19 mouse cellular contexts compared by ENCODE assay signal in genomic region chr3:142274451-142274850, GRCm38 (mm10).
A peak's percentile ranks its signal among the peaks of the same experiment; 100 is the strongest.
DNase-seq lines count a peak whose midpoint lies in the region; ATAC-seq and TF ChIP-seq lines count a peak whose summit lies in the region.
"Had no signal": no experiment of that assay in that cellular context is flagged by ENCODE, and none has a peak within 500 bp of the region (broad histone marks: within the 10 kb centered on the region; RNA-seq: fewer than 3 reads in every experiment).

No protein-coding gene starts in this region.

- TF ChIP-seq CTCF in midbrain, postnatal 0 days (IDR thresholded peaks at IDR 0.05): no peak
- TF ChIP-seq CTCF in intestine, postnatal 0 days (IDR thresholded peaks at IDR 0.05; ENCODE audit: low read depth): no peak
- no peak for TF ChIP-seq CTCF in stomach, postnatal 0 days (IDR thresholded peaks at IDR 0.05; ENCODE audit: low read depth)
- TF ChIP-seq CTCF in gastrocnemius, adult 2 months (IDR thresholded peaks at IDR 0.05): no peak

- ATAC-seq in kidney, embryonic 14.5 days (ENCODE audit: low FRiP score, low TSS enrichment): no peak
- ATAC-seq in midbrain, embryonic 12.5 days (ENCODE audit: low FRiP score, low read depth): peak; percentile 31; the same call in 1 of the 2 replicates
- no peak for ATAC-seq in midbrain, postnatal 0 days (ENCODE audit: low FRiP score)
- ATAC-seq in intestine, postnatal 0 days: peak; percentile 66; the same call in 1 of the 2 replicates
- peak; percentile 40; the same call in 1 of the 2 replicates for ATAC-seq in stomach, postnatal 0 days (ENCODE audit: low FRiP score, low TSS enrichment)
- no peak for ATAC-seq in heart, embryonic 11.5 days (replicated peaks; ENCODE audit: insufficient number of reproducible peaks, low FRiP score, low TSS enrichment)

- 87% methylated on average over 3 of the region's 3 CpGs for WGBS in kidney, embryonic 14.5 days
- WGBS in midbrain, embryonic 12.5 days: 88% methylated on average over 3 of the region's 3 CpGs
- WGBS in midbrain, postnatal 0 days: 95% methylated on average over 3 of the region's 3 CpGs
- WGBS in intestine, postnatal 0 days: 77% methylated on average over 3 of the region's 3 CpGs
- 65% methylated on average over 3 of the region's 3 CpGs for WGBS in stomach, postnatal 0 days
- WGBS in heart, embryonic 11.5 days (ENCODE audit: insufficient replicate concordance): 74% methylated on average over 3 of the region's 3 CpGs

- DNase-seq in kidney, adult 18-20 months: peak; percentile 20
- DNase-seq in midbrain, postnatal 0 days (ENCODE audit: low spot score): no peak
- DNase-seq in stomach, postnatal 0 days (ENCODE audit: low spot score): peak; percentile 37
- no peak for DNase-seq in gastrocnemius, adult 2 months
- DNase-seq: B cell, adult 2 months; cerebellum, adult 11 months; cerebellum, postnatal 25 days; heart, adult 2 months; heart, postnatal 10 days; right cerebral cortex, postnatal 4 days had no signal

- no peaks in the 10 kb centered on the region for H3K27me3 ChIP-seq in kidney, embryonic 14.5 days (ENCODE audit: control insufficient read depth, insufficient read depth, low read length)
- no peaks in the 10 kb centered on the region for H3K27me3 ChIP-seq in midbrain, embryonic 12.5 days
- no peaks in the 10 kb centered on the region for H3K27me3 ChIP-seq in midbrain, postnatal 0 days (ENCODE audit: insufficient read depth, low read length)
- no peaks in the 10 kb centered on the region for H3K27me3 ChIP-seq in intestine, postnatal 0 days (replicated peaks; ENCODE audit: control insufficient read depth, insufficient read depth, low read length)
- no peaks in the 10 kb centered on the region for H3K27me3 ChIP-seq in stomach, postnatal 0 days (ENCODE audit: control insufficient read depth, insufficient read depth, low read length)
- H3K27me3 ChIP-seq in heart, embryonic 11.5 days (ENCODE audit: control insufficient read depth, insufficient read depth, low read length): no peaks in the 10 kb centered on the region
- H3K27me3 ChIP-seq: hindbrain, embryonic 15.5 days; lung, embryonic 15.5 days; neural tube, embryonic 15.5 days had no signal

- no peaks in the 10 kb centered on the region for H3K9me3 ChIP-seq in kidney, embryonic 14.5 days (ENCODE audit: control insufficient read depth, low read length)
- H3K9me3 ChIP-seq in midbrain, embryonic 12.5 days: no peaks in the 10 kb centered on the region
- no peaks in the 10 kb centered on the region for H3K9me3 ChIP-seq in midbrain, postnatal 0 days (ENCODE audit: low read length)
- H3K9me3 ChIP-seq in intestine, postnatal 0 days (ENCODE audit: control insufficient read depth): no peaks in the 10 kb centered on the region
- H3K9me3 ChIP-seq in stomach, postnatal 0 days (ENCODE audit: control insufficient read depth, low read length): no peaks in the 10 kb centered on the region
- no peaks in the 10 kb centered on the region for H3K9me3 ChIP-seq in heart, embryonic 11.5 days (replicated peaks; ENCODE audit: control insufficient read depth, low read length)
- H3K9me3 ChIP-seq: hindbrain, embryonic 15.5 days; limb, embryonic 12.5 days; lung, embryonic 15.5 days; neural tube, embryonic 15.5 days had no signal

- H3K4me3 ChIP-seq in kidney, embryonic 14.5 days (ENCODE audit: low read length): no peak overlapping the region
- no peak overlapping the region for H3K4me3 ChIP-seq in midbrain, embryonic 12.5 days
- H3K4me3 ChIP-seq in midbrain, postnatal 0 days (ENCODE audit: low read depth, low read length): no peak overlapping the region
- H3K4me3 ChIP-seq in intestine, postnatal 0 days (ENCODE audit: low read depth, low read length): no peak overlapping the region
- no peak overlapping the region for H3K4me3 ChIP-seq in stomach, postnatal 0 days (ENCODE audit: low read depth, low read length)
- H3K4me3 ChIP-seq in gastrocnemius, adult 2 months: no peak overlapping the region
- H3K4me3 ChIP-seq in heart, embryonic 11.5 days (ENCODE audit: low read depth, low read length): no peak overlapping the region
- H3K4me3 ChIP-seq: heart, adult 2 months; hindbrain, embryonic 15.5 days; left cerebral cortex, adult 2 months; limb, embryonic 12.5 days; lung, embryonic 15.5 days; neural tube, embryonic 15.5 days had no signal

- no peaks in the 10 kb centered on the region for H3K4me1 ChIP-seq in kidney, embryonic 14.5 days (ENCODE audit: control insufficient read depth, insufficient read depth, low read length)
- no peaks in the 10 kb centered on the region for H3K4me1 ChIP-seq in midbrain, embryonic 12.5 days
- H3K4me1 ChIP-seq in midbrain, postnatal 0 days (ENCODE audit: insufficient read depth, low read length): no peaks in the 10 kb centered on the region
- H3K4me1 ChIP-seq in intestine, postnatal 0 days (replicated peaks; ENCODE audit: control insufficient read depth, insufficient read depth, low read length): no peaks in the 10 kb centered on the region
- no peaks in the 10 kb centered on the region for H3K4me1 ChIP-seq in stomach, postnatal 0 days (replicated peaks; ENCODE audit: control insufficient read depth, insufficient read depth)
- H3K4me1 ChIP-seq in heart, embryonic 11.5 days (ENCODE audit: control insufficient read depth, insufficient read depth, low read length): no peaks in the 10 kb centered on the region; the same call in 1 of the 2 replicates
- H3K4me1 ChIP-seq: hindbrain, embryonic 15.5 days; lung, embryonic 15.5 days; neural tube, embryonic 15.5 days had no signal

- H3K9ac ChIP-seq in kidney, embryonic 14.5 days (ENCODE audit: low read depth, low read length): no peak overlapping the region
- no peak overlapping the region for H3K9ac ChIP-seq in midbrain, embryonic 12.5 days (replicated peaks)
- H3K9ac ChIP-seq in midbrain, postnatal 0 days (replicated peaks; ENCODE audit: low read length, poor library complexity, severe bottlenecking): no peak overlapping the region
- no peak overlapping the region for H3K9ac ChIP-seq in intestine, postnatal 0 days (ENCODE audit: low read depth, low read length)
- no peak overlapping the region for H3K9ac ChIP-seq in stomach, postnatal 0 days (ENCODE audit: low read length)
- no peak overlapping the region for H3K9ac ChIP-seq in heart, embryonic 11.5 days (ENCODE audit: low read depth, low read length)
- H3K9ac ChIP-seq: hindbrain, embryonic 15.5 days; limb, embryonic 12.5 days; lung, embryonic 15.5 days; neural tube, embryonic 15.5 days had no signal

- TF ChIP-seq EP300 in stomach, postnatal 0 days (optimal IDR thresholded peaks at IDR 0.05): no peak

- intact Hi-C loops in gastrocnemius, adult 2 months (cut with DNase I): loop anchor here (2.0 to 10.0 kb wide), 4 partner anchors 290 to 412 kb away; partner anchors contain the start of gene Gbp3

- H3K4me2 ChIP-seq in kidney, embryonic 14.5 days (replicated peaks; ENCODE audit: low read depth, low read length): no peak overlapping the region
- H3K4me2 ChIP-seq in midbrain, embryonic 12.5 days (replicated peaks): no peak overlapping the region
- H3K4me2 ChIP-seq in midbrain, postnatal 0 days (ENCODE audit: low read depth, low read length, poor library complexity, severe bottlenecking): no peak overlapping the region
- no peak overlapping the region for H3K4me2 ChIP-seq in intestine, postnatal 0 days (replicated peaks; ENCODE audit: low read depth)
- H3K4me2 ChIP-seq in stomach, postnatal 0 days (replicated peaks; ENCODE audit: low read depth): no peak overlapping the region
- no peak overlapping the region for H3K4me2 ChIP-seq in heart, embryonic 11.5 days
- H3K4me2 ChIP-seq: hindbrain, embryonic 15.5 days; limb, embryonic 12.5 days; lung, embryonic 15.5 days; neural tube, embryonic 15.5 days had no signal

- no peaks in the 10 kb centered on the region for H3K36me3 ChIP-seq in kidney, embryonic 14.5 days (ENCODE audit: control insufficient read depth, insufficient read depth, low read length)
- H3K36me3 ChIP-seq in midbrain, embryonic 12.5 days: no peaks in the 10 kb centered on the region
- H3K36me3 ChIP-seq in midbrain, postnatal 0 days (ENCODE audit: insufficient read depth, low read length): no peaks in the 10 kb centered on the region
- peaks cover 19% of the 10 kb centered on the region for H3K36me3 ChIP-seq in intestine, postnatal 0 days (ENCODE audit: control insufficient read depth, insufficient read depth)
- H3K36me3 ChIP-seq in stomach, postnatal 0 days (ENCODE audit: control insufficient read depth, insufficient read depth, low read length): 0 out of 2 replicates have a peak, but pooled peaks cover 2% of the 10 kb centered on the region
- peaks cover 8% of the 10 kb centered on the region for H3K36me3 ChIP-seq in heart, embryonic 11.5 days (ENCODE audit: control insufficient read depth, insufficient read depth, low read length)
- H3K36me3 ChIP-seq: hindbrain, embryonic 15.5 days; limb, embryonic 12.5 days; lung, embryonic 15.5 days; neural tube, embryonic 15.5 days had no signal

- no peak overlapping the region for H3K27ac ChIP-seq in kidney, embryonic 14.5 days (ENCODE audit: low read depth, low read length)
- H3K27ac ChIP-seq in midbrain, embryonic 12.5 days (replicated peaks): no peak overlapping the region
- no peak overlapping the region for H3K27ac ChIP-seq in midbrain, postnatal 0 days (ENCODE audit: low read depth, low read length)
- no peak overlapping the region for H3K27ac ChIP-seq in intestine, postnatal 0 days (ENCODE audit: low read depth, low read length)
- no peak overlapping the region for H3K27ac ChIP-seq in stomach, postnatal 0 days (replicated peaks)
- H3K27ac ChIP-seq in gastrocnemius, adult 2 months: no peak overlapping the region
- no peak overlapping the region for H3K27ac ChIP-seq in heart, embryonic 11.5 days (ENCODE audit: low read depth, low read length)
- H3K27ac ChIP-seq: heart, adult 2 months; hindbrain, embryonic 15.5 days; left cerebral cortex, adult 2 months; limb, embryonic 12.5 days; lung, embryonic 15.5 days; neural tube, embryonic 15.5 days had no signal

Comparison
In these comparisons a context has a peak if more than half of its experiments do, and no peak if none do; other contexts are left out.
1. ATAC-seq: peak in midbrain, embryonic 12.5 days (single experiment), intestine, postnatal 0 days (single experiment) and stomach, postnatal 0 days (single experiment); none in kidney, embryonic 14.5 days (single experiment), midbrain, postnatal 0 days (single experiment) and heart, embryonic 11.5 days (single experiment).
2. DNase-seq: peak in kidney, adult 18-20 months (single experiment) and stomach, postnatal 0 days (single experiment); none in midbrain, postnatal 0 days (single experiment) and gastrocnemius, adult 2 months (single experiment).